Mouse (Mus musculus) gastrocnemius, postnatal 4 days (tissue): ENCODE data around the gene Pla2g4b. TPM values are rescaled to one million over a fixed set of nuclear protein-coding genes. Genes with fewer than 3 reads are reported as not detected.

Experiments used
- DNase-seq, 2 experiments: peaks; one replicate each; pipeline ENCODE4 v3.0.0; 2021 to 2022; ENCODE audit warnings: low spot score in 2 of 2, mixed read lengths in 2 of 2
- microRNA-seq: library from miRNA; unstranded; fragments of <30 nt; microRNA quantifications from one replicate; pipeline ENCODE4 v1.2.0, GENCODE M21; 2021
- total RNA-seq, 2 experiments: library from RNA; stranded (reverse); gene quantifications; 2 replicates each; pipeline ENCODE4 v1.2.3; 2021

Pla2g4b gene
- total RNA-seq, 2 experiments from 2014 or later = 1.8 to 2.9 TPM

- no peak for DNase-seq
Observed at GRCm38 (mm10) chr2:120060190-120060589, 27.0 kb downstream of the Pla2g4b start.

DNA sequence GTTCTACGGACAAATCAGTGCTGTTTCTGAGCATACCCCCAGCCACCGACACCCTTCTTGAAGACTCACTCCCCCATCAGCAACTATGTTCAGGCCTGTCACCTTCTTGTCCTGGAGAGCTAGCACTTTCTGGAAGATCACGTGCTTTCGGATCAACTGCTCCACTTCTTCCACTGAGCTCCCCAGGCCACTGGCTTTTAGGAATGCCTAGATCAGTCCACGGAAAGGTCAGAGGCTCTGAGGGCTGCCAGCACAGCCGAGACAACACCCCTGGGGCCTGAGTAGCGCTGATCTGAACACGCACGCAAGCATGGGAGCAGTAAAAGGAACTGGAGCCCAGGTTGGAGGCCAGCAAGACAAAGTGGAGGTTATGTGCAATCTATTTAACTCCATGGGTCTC lies 27.4 kb downstream of the Pla2g4b start:
- DNase-seq = no peak

DNA sequence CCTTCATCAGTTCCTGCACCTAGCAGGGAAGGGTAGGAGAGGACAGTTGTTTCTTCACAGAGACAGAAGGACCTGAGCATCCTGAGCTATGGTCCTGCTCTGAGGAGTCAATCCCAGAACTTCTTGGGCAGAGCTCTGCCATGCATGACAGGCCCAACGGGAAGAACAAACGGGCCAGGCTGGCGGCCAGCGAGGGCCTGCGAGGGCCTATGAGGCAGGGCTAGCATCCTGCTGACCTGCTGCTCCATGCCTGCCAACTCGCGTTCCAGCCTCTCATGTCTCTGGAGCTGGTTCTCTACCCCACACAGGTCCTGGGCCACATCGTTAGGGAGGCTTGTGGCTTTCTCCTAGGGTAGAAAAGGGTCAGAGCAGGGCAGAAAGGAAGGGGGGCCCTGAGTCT lies 29.0 kb downstream of the Pla2g4b start:
- no peak for DNase-seq

- no peak for DNase-seq
Observed at GRCm38 (mm10) chr2:120064639-120065038, 31.4 kb downstream of the Pla2g4b start.

DNA sequence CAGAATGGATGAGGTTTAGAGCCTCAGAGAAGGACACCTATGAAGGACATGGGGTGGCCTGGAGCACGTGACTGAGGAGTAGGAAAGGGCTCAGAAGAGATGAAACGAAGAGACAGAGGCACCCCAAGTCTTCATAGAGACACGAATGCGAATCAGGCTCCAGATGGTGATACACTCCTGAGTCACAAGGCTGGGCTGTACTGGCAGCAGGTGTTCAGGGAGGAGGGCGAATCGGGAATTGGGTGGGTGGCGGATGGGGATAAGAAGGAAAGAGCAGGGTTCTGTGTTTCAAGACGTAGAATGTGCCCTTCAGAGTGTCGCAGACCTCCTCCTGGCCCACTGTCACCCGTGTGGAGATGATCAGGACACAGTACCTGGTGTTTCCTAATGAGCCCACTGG lies 32.0 kb downstream of the Pla2g4b start:
- DNase-seq = no peak

DNA sequence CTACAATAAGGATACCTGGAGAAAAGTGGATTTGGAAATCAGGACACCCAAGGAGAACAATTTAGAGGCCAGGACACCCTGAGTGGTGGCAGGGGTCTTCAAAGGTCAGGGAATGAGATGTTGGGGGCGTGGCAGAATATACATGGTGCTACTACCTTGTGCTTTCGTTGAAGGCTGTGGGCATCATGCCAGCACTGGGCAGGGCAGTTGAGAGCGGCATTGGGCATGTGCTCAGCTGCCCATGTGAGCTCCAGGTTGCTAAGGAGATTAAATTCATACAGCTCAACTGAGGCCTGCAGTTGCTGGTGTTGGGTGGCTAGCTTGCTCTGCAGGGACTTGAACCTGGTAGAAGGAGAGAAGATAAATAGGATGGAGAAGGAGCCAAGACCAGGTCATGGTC lies 33.0 kb downstream of the Pla2g4b start:
- DNase-seq = no peak

GRCm38 (mm10) chr2:120068555-120069465 lies 35.6 kb downstream of the Pla2g4b start:
- DNase-seq = no peak

DNA sequence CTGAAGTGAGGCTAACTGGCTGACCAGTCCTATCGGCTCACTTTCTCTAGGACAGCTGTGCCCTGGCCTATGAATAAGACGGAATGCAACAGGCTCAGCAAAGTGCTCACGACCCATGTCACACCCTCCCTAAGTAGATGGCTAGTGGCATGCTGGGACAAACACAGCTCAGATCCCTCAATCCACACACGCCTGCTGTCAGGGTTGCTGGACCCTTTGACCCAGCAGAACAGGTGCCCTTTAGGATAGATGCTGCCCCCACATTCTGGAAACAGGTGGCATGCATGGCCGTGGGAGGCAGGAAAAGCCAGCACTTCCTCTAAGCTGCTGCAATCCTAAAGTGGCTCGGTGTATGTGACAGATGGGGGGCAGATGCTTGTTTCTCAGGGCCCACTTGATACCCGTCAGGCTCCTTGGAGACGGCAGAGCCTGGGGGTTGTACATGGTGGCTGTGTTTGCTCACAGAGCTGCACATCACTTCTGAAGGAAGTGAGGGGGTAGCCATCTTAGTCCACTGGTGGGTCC lies 36.3 kb downstream of the Pla2g4b start:
- DNase-seq = no peak

DNA sequence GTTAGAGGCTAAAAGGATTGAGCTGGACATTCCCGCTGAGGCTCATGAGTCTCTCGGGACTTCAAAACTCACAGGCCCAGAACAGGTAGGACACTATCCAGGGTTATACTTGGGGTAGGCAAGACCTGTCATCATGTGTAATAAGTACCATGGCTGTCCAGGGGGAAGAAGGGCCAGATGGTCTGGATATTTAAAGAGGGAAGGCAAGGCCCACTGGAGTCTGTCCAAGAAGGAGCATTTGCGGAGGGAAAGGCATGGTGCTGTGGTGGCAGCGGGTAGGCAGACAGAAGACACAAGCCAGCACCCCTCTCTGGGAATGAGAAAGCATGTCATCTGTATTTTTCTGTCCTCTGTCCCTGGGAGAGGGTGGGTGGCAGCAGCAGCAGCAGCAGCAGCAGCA lies 40.9 kb downstream of the Pla2g4b start:
- no peak for DNase-seq

DNA sequence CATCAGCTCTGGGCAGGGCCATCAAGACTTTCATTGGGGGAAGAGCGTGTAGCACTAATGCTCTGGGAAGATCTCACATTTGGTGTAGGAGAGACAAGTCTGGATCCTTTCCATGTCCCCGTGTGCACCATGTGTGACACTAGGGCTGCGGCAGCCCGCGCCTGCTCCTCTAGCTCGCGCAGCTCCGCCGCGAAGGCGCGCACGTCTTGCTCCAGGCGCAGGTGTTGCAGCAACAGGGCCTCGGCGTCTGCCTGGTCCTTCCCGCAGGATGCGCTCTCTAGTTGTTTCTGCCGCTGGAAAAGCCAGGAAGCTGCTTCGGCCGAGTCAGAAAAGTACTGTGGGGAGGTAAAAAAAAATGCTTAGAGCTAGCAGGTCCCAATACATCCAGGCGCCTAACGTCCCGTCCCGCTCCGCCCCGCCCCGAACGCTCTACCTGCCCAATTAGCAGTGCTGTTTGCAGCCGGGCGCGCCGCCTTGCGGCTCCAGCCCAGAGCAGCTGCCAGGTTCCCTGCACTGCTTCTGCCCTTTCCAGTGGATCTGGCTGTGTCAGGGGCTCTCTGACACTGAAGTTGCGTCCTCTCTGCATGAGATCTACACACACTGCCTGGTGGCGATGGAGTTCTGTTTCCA lies 43.0 kb downstream of the Pla2g4b start:
- DNase-seq = peak in 1 of 2 experiments; percentile 48

DNA sequence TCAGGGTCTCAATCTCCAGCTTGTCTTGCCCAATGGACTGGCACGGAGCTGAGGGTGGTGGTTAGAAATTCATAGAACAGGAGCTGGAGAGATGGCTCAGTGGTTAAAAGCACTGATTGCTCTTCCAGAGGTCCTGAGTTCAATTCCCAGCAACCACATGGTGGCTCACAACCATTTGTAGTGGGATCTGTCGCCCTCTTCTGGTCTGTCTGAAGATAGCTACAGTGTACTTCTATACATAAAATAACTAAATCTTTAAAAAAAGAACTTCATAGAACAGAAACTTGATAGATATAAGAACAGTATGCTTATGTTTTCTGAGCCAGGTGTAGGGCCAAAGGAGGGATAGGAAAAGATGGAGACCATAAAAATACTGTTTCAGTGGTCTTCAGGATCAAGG lies 49.2 kb downstream of the Pla2g4b start:
- DNase-seq = no peak

- no peak for DNase-seq
Observed at GRCm38 (mm10) chr2:120084593-120085361, 51.6 kb downstream of the Pla2g4b start.

DNA sequence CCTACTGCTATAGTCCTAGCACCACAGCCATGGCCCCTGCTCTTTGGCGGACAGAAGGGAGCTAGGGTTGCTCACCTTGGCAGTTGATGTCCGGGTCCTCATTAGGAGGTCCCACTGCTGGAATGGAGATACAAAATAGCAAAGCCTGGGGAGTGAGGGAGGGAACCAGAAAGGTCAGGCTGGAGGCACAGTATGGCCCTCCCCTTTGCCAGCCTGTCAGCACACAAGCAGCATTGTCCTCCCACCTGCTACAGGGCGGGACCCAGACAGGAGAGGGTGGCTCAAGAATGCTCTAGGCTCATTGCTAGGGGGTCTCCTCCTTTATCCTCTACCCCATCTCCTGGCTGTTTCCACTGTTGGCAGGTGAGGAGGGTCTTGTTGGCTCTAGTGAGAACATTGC lies 52.8 kb downstream of the Pla2g4b start:
- DNase-seq = no peak

GRCm38 (mm10) chr2:120087391-120087790 lies 54.2 kb downstream of the Pla2g4b start:
- no peak for DNase-seq

DNA sequence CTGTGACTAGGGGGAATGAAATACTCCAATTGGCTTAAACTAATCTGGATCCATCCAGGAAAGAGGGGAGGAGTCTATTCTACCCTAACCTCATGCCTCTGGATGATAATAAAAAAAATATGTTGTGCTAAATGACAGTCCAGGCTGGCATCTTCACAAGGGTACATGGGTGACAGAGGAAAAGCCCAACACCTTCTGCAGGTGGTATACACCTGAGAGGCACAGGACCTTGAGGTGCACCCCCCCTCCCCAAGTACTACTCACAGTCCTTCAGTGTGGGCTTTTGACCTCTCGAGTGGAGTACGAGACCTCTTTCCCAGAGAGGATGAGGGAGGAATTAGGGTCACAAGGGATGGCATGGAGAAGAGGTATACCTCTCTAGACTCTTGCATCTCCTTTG lies 54.7 kb downstream of the Pla2g4b start:
- no peak for DNase-seq

- no peak for DNase-seq
Observed at GRCm38 (mm10) chr2:120090979-120091378, 57.8 kb downstream of the Pla2g4b start.

Small RNAs within 50 kb of the gene (microRNA-seq; reads per million reads assigned to microRNA genes)
- not detected for gene Mir7665

Other genes starting within 250 kb of the Pla2g4b start
- 10 to 100 TPM; 18.3 to 19.9 TPM for gene Rpap1, start 245.9 kb upstream of the Pla2g4b start, total RNA-seq
- gene Tyro3, start 235.7 kb upstream of the Pla2g4b start, total RNA-seq = 1 to 10 TPM; 8.8 to 9.7 TPM
- gene Mga, start 136.2 kb upstream of the Pla2g4b start, total RNA-seq = 10 to 100 TPM; 69.0 to 70.8 TPM
- gene Mapkbp1, start 60.7 kb upstream of the Pla2g4b start, total RNA-seq = 10 to 100 TPM; 14.1 to 15.6 TPM
- 1 to 10 TPM; 7.9 to 9.2 TPM for gene Jmjd7, start 5.9 kb upstream of the Pla2g4b start, total RNA-seq
- 1 to 10 TPM; 1.0 to 1.2 TPM for gene Gm28042, start 5.9 kb upstream of the Pla2g4b start, total RNA-seq
- 100 to 1,000 TPM; 166 to 179 TPM for gene Ehd4, start 121.2 kb downstream of the Pla2g4b start, total RNA-seq
- 10 to 100 TPM; 21.2 to 27.9 TPM for gene Pla2g4e, start 211.9 kb downstream of the Pla2g4b start, total RNA-seq